Comparison of ENCODE assay signal across 19 mouse cellular contexts in genomic region chr15:50267542-50267941, GRCm38 (mm10).
DNase-seq lines count a peak whose midpoint lies in the region; ATAC-seq and TF ChIP-seq lines count a peak whose summit lies in the region.
"Had no signal": no experiment of that assay in that cellular context is flagged by ENCODE, and none has a peak within 500 bp of the region (broad histone marks: within the 10 kb centered on the region; RNA-seq: fewer than 3 reads in every experiment).

No protein-coding gene starts in this region.

- intact Hi-C loops in left cerebral cortex, postnatal 36 days (cut with DNase I) = no loop called here

- no peaks in the 10 kb centered on the region for H3K36me3 ChIP-seq in kidney, adult 2 months (ENCODE audit: control insufficient read depth, insufficient read depth, low read length)
- H3K36me3 ChIP-seq in kidney, embryonic 16.5 days (ENCODE audit: insufficient read depth, low read length) = no peaks in the 10 kb centered on the region
- H3K36me3 ChIP-seq in kidney, postnatal 0 days (ENCODE audit: insufficient read depth, low read length) = no peaks in the 10 kb centered on the region
- H3K36me3 ChIP-seq: forebrain, embryonic 15.5 days; heart, embryonic 15.5 days; hindbrain, embryonic 10.5 days had no signal

- H3K4me3 ChIP-seq in kidney, adult 2 months (ENCODE audit: insufficient read depth, low read depth, low read length) = no peak overlapping the region
- H3K4me3 ChIP-seq in kidney, embryonic 16.5 days (ENCODE audit: low read length) = no peak overlapping the region
- H3K4me3 ChIP-seq in kidney, postnatal 0 days (replicated peaks; ENCODE audit: low read depth, low read length) = no peak overlapping the region
- H3K4me3 ChIP-seq: erythroblast, embryonic 14.5 days; forebrain, embryonic 15.5 days; heart, embryonic 15.5 days; hindbrain, embryonic 10.5 days; layer of hippocampus, adult 2 months; megakaryocyte, embryonic 14.5 days had no signal

- WGBS in kidney, adult 2 months = 51% methylated on average over 1 of the region's 1 CpGs
- 74% methylated on average over 1 of the region's 1 CpGs for WGBS in kidney, embryonic 16.5 days
- 73% methylated on average over 1 of the region's 1 CpGs for WGBS in kidney, postnatal 0 days

- TF ChIP-seq POLR2A in kidney, adult 2 months (IDR thresholded peaks at IDR 0.05; ENCODE audit: low read depth, low read length) = no peak

- DNase-seq in adrenal gland, adult 2 months = peak; percentile 47
- DNase-seq in adrenal gland, postnatal 4 days (ENCODE audit: low spot score in 2 of 2) = no peak
- peak; percentile 84 for DNase-seq in kidney, adult 2 months
- DNase-seq in MN1 (ENCODE audit: low spot score) = peak; percentile 81
- peak; percentile 3 for DNase-seq in kidney, postnatal 0 days (ENCODE audit: low spot score)
- no peak for DNase-seq in retina, embryonic 14.5 days (ENCODE audit: low spot score)
- no peak for DNase-seq in left cerebral cortex, postnatal 36 days (ENCODE audit: low spot score in 2 of 2)
- DNase-seq: cerebellum, postnatal 10 days; embryo, embryonic 11 days; heart, adult 18-20 months; lung, adult 18-20 months; right cerebral cortex, postnatal 14 days had no signal

- no peak overlapping the region for H3K27ac ChIP-seq in kidney, adult 2 months (ENCODE audit: insufficient read depth, low read depth, low read length)
- no peak overlapping the region for H3K27ac ChIP-seq in kidney, embryonic 16.5 days (ENCODE audit: low read length)
- no peak overlapping the region for H3K27ac ChIP-seq in kidney, postnatal 0 days
- H3K27ac ChIP-seq: forebrain, embryonic 15.5 days; heart, embryonic 15.5 days; hindbrain, embryonic 10.5 days; layer of hippocampus, adult 2 months had no signal

- H3K9me3 ChIP-seq in kidney, embryonic 16.5 days (ENCODE audit: low read length) = no peaks in the 10 kb centered on the region
- no peaks in the 10 kb centered on the region for H3K9me3 ChIP-seq in kidney, postnatal 0 days (replicated peaks; ENCODE audit: low read length)
- H3K9me3 ChIP-seq: forebrain, embryonic 15.5 days; heart, embryonic 15.5 days; hindbrain, embryonic 10.5 days; megakaryocyte, embryonic 14.5 days had no signal

- no peak for TF ChIP-seq CTCF in kidney, adult 2 months (conservative IDR thresholded peaks at IDR 0.05; ENCODE audit: insufficient read depth, insufficient read length, low read depth, low read length)
- no peak for TF ChIP-seq CTCF in kidney, postnatal 0 days (IDR thresholded peaks at IDR 0.05; ENCODE audit: low read depth)

- no peaks in the 10 kb centered on the region for H3K27me3 ChIP-seq in kidney, adult 2 months (replicated peaks; ENCODE audit: control insufficient read depth, insufficient read depth, low read length)
- no peaks in the 10 kb centered on the region for H3K27me3 ChIP-seq in kidney, embryonic 16.5 days (ENCODE audit: insufficient read depth, low read length)
- H3K27me3 ChIP-seq in kidney, postnatal 0 days (ENCODE audit: insufficient read depth, low read length) = no peaks in the 10 kb centered on the region
- H3K27me3 ChIP-seq: forebrain, embryonic 15.5 days; heart, embryonic 15.5 days; megakaryocyte, embryonic 14.5 days had no signal

- no peak for ATAC-seq in kidney, embryonic 16.5 days (ENCODE audit: low FRiP score, low TSS enrichment)
- no peak for ATAC-seq in kidney, postnatal 0 days (replicated peaks; ENCODE audit: low FRiP score, low read depth)
- ATAC-seq: forebrain, embryonic 15.5 days had no signal

- no peak overlapping the region for H3K4me2 ChIP-seq in kidney, embryonic 16.5 days (replicated peaks; ENCODE audit: low read depth, low read length)
- no peak overlapping the region for H3K4me2 ChIP-seq in kidney, postnatal 0 days (ENCODE audit: low read length)
- H3K4me2 ChIP-seq: forebrain, embryonic 15.5 days; heart, embryonic 15.5 days had no signal

- peaks cover 3% of the 10 kb centered on the region; the same call in 1 of the 2 replicates for H3K4me1 ChIP-seq in kidney, adult 2 months (ENCODE audit: control insufficient read depth, insufficient read depth, low read length)
- no peaks in the 10 kb centered on the region for H3K4me1 ChIP-seq in kidney, embryonic 16.5 days (ENCODE audit: insufficient read depth, low read length)
- no peaks in the 10 kb centered on the region for H3K4me1 ChIP-seq in kidney, postnatal 0 days (replicated peaks; ENCODE audit: insufficient read depth, low read length)
- H3K4me1 ChIP-seq: forebrain, embryonic 15.5 days; heart, embryonic 15.5 days; hindbrain, embryonic 10.5 days; megakaryocyte, embryonic 14.5 days had no signal

- no peak overlapping the region for H3K9ac ChIP-seq in kidney, embryonic 16.5 days (replicated peaks; ENCODE audit: low read length)
- H3K9ac ChIP-seq in kidney, postnatal 0 days (ENCODE audit: low read depth, low read length) = no peak overlapping the region
- H3K9ac ChIP-seq: forebrain, embryonic 15.5 days; heart, embryonic 15.5 days had no signal

Comparison
In these comparisons a context has a peak if more than half of its experiments do, and no peak if none do; other contexts are left out.
1. DNase-seq: peak in adrenal gland, adult 2 months (single experiment), kidney, adult 2 months (single experiment), MN1 (single experiment) and kidney, postnatal 0 days (single experiment); none in adrenal gland, postnatal 4 days (0 of 2), retina, embryonic 14.5 days (single experiment) and left cerebral cortex, postnatal 36 days (0 of 2).